Mouse (Mus musculus): ENCODE data around the gene Slc12a6. TPM values are rescaled to one million over a fixed set of nuclear protein-coding genes. Genes with fewer than 3 reads are reported as not detected.

Gene Slc12a6
- polyA plus RNA-seq, 1 experiment from 2014 or later: 18.7 TPM

- no peaks in the 10 kb centered on the region for H3K9me3 ChIP-seq
- H3K4me2 ChIP-seq (replicated peaks): no peak overlapping the region
- H3K27ac ChIP-seq (replicated peaks): no peak overlapping the region
- H3K27me3 ChIP-seq: no peaks in the 10 kb centered on the region
- H3K36me3 ChIP-seq: peaks cover 28% of the 10 kb centered on the region
- H3K4me3 ChIP-seq: no peak overlapping the region
- 73% methylated on average over 3 of the region's 3 CpGs for WGBS
- no peak overlapping the region for H3K9ac ChIP-seq (replicated peaks)
- H3K4me1 ChIP-seq: no peaks in the 10 kb centered on the region
- ATAC-seq (ENCODE audit: low FRiP score, low read depth): no peak
Observed at GRCm38 (mm10) chr2:112341117-112341516, 75.5 kb downstream of the Slc12a6 start.

- no peaks in the 10 kb centered on the region for H3K27me3 ChIP-seq
- H3K4me3 ChIP-seq: no peak overlapping the region
- no peaks in the 10 kb centered on the region for H3K9me3 ChIP-seq
- H3K9ac ChIP-seq (replicated peaks): no peak overlapping the region
- no peak overlapping the region for H3K4me2 ChIP-seq (replicated peaks)
- H3K4me1 ChIP-seq: no peaks in the 10 kb centered on the region
- 86% methylated on average over 3 of the region's 3 CpGs for whole genome bisulfite sequencing
- H3K27ac ChIP-seq (replicated peaks): no peak overlapping the region
- ATAC-seq (ENCODE audit: low FRiP score, low read depth): no peak
- H3K36me3 ChIP-seq: peaks cover 27% of the 10 kb centered on the region
Observed at GRCm38 (mm10) chr2:112348246-112348645, 82.6 kb downstream of the Slc12a6 start.

- Histone ChIP-seq H3K4me2 (replicated peaks) (no peak overlapping the region), H3K9me3 (no peaks in the 10 kb centered on the region), H3K27me3 (no peaks in the 10 kb centered on the region), H3K4me1 (no peaks in the 10 kb centered on the region), H3K27ac (replicated peaks) (no peak overlapping the region), H3K4me3 (no peak overlapping the region), H3K9ac (replicated peaks) (no peak overlapping the region), H3K36me3 (peaks cover 52% of the 10 kb centered on the region)
- ATAC-seq (ENCODE audit: low FRiP score, low read depth): no peak
- 92% methylated on average over 7 of the region's 7 CpGs for WGBS
Observed at GRCm38 (mm10) chr2:112353685-112354455, 88.2 kb downstream of the Slc12a6 start.

GRCm38 (mm10) chr2:112359611-112360010 lies 94.0 kb downstream of the Slc12a6 start:
- Histone ChIP-seq H3K9ac (replicated peaks) (no peak overlapping the region), H3K36me3 (peaks cover 82% of the 10 kb centered on the region), H3K4me2 (replicated peaks) (no peak overlapping the region), H3K9me3 (no peaks in the 10 kb centered on the region), H3K4me1 (no peaks in the 10 kb centered on the region), H3K4me3 (no peak overlapping the region), H3K27ac (replicated peaks) (no peak overlapping the region), H3K27me3 (no peaks in the 10 kb centered on the region)
- WGBS: 89% methylated on average over 2 of the region's 2 CpGs
- no peak for ATAC-seq (ENCODE audit: low FRiP score, low read depth)

- Histone ChIP-seq H3K27me3 (no peaks in the 10 kb centered on the region), H3K4me2 (replicated peaks) (no peak overlapping the region), H3K36me3 (peaks cover 82% of the 10 kb centered on the region), H3K4me3 (no peak overlapping the region), H3K27ac (replicated peaks) (no peak overlapping the region), H3K9me3 (no peaks in the 10 kb centered on the region), H3K9ac (replicated peaks) (no peak overlapping the region), H3K4me1 (no peaks in the 10 kb centered on the region)
- 94% methylated on average over 12 of the region's 12 CpGs for WGBS
- ATAC-seq (ENCODE audit: low FRiP score, low read depth): no peak; the same call in 1 of the 2 replicates
Observed at GRCm38 (mm10) chr2:112360012-112360780, 94.6 kb downstream of the Slc12a6 start.

- peaks cover 78% of the 10 kb centered on the region for H3K36me3 ChIP-seq
- WGBS: 89% methylated on average over 2 of the region's 2 CpGs
Observed at GRCm38 (mm10) chr2:112360781-112361169, 95.2 kb downstream of the Slc12a6 start.

GRCm38 (mm10) chr2:112367222-112367621 lies 101.6 kb downstream of the Slc12a6 start:
- H3K27ac ChIP-seq (replicated peaks): no peak overlapping the region
- peaks cover 13% of the 10 kb centered on the region for H3K4me1 ChIP-seq
- peak overlapping the region; percentile 82 for H3K4me2 ChIP-seq (replicated peaks)
- peak overlapping the region; percentile 75 for H3K9ac ChIP-seq (replicated peaks)
- H3K9me3 ChIP-seq: no peaks in the 10 kb centered on the region
- ATAC-seq (ENCODE audit: low FRiP score, low read depth): peak; percentile 36; the same call in 1 of the 2 replicates
- 23% methylated on average over 15 of the region's 15 CpGs for WGBS
- peak overlapping the region; percentile 70 for H3K4me3 ChIP-seq
- peaks cover 25% of the 10 kb centered on the region for H3K36me3 ChIP-seq
- no peaks in the 10 kb centered on the region for H3K27me3 ChIP-seq

More at GRCm38 (mm10) chr2:112360781-112361169, 95.2 kb downstream of the Slc12a6 start:
- H3K4me2 ChIP-seq (replicated peaks): no peak overlapping the region
- H3K27ac ChIP-seq (replicated peaks): no peak overlapping the region
- H3K4me1 ChIP-seq: no peaks in the 10 kb centered on the region
- H3K27me3 ChIP-seq: no peaks in the 10 kb centered on the region
- no peak overlapping the region for H3K9ac ChIP-seq (replicated peaks)
- H3K4me3 ChIP-seq: no peak overlapping the region
- no peak for ATAC-seq (ENCODE audit: low FRiP score, low read depth)
- H3K9me3 ChIP-seq: no peaks in the 10 kb centered on the region

- Histone ChIP-seq H3K36me3 (peaks cover 20% of the 10 kb centered on the region), H3K4me1 (peaks cover 13% of the 10 kb centered on the region), H3K9me3 (no peaks in the 10 kb centered on the region), H3K27me3 (no peaks in the 10 kb centered on the region), H3K4me3 (peak within 1 kb of the TSS; percentile 70), H3K4me2 (replicated peaks) (peak within 1 kb of the TSS; percentile 82), H3K27ac (replicated peaks) (peak within 1 kb of the TSS; percentile 79), H3K9ac (replicated peaks) (peak within 1 kb of the TSS; percentile 75)
- 2% methylated on average over 46 of the region's 46 CpGs for WGBS
- peak; percentile 88 for ATAC-seq (ENCODE audit: low FRiP score, low read depth)
Observed at GRCm38 (mm10) chr2:112367726-112368673, 102.4 kb downstream of the Slc12a6 start, which contains the start of gene Emc4. Gene Emc4, minus strand, starts transcription at chr2:112368027.

- WGBS: 71% methylated on average over 5 of the region's 5 CpGs
- no peak for ATAC-seq (ENCODE audit: low FRiP score, low read depth)
- H3K4me2 ChIP-seq (replicated peaks): no peak overlapping the region
- no peaks in the 10 kb centered on the region for H3K27me3 ChIP-seq
- no peak overlapping the region for H3K27ac ChIP-seq (replicated peaks)
- H3K9me3 ChIP-seq: no peaks in the 10 kb centered on the region
- H3K4me3 ChIP-seq: no peak overlapping the region
- H3K4me1 ChIP-seq: peaks cover 13% of the 10 kb centered on the region
- H3K9ac ChIP-seq (replicated peaks): no peak overlapping the region
- H3K36me3 ChIP-seq: peaks cover 4% of the 10 kb centered on the region; the same call in 1 of the 2 replicates
Observed at GRCm38 (mm10) chr2:112369941-112370340, 104.3 kb downstream of the Slc12a6 start.

- Histone ChIP-seq H3K27ac (replicated peaks) (no peak overlapping the region), H3K36me3 (no peaks in the 10 kb centered on the region), H3K4me3 (no peak overlapping the region), H3K4me1 (no peaks in the 10 kb centered on the region), H3K27me3 (0 out of 2 replicates have a peak, but pooled peaks cover 3% of the 10 kb centered on the region), H3K4me2 (replicated peaks) (no peak overlapping the region), H3K9me3 (no peaks in the 10 kb centered on the region), H3K9ac (replicated peaks) (no peak overlapping the region)
- 54% methylated on average over 4 of the region's 4 CpGs for WGBS
- no peak for ATAC-seq (ENCODE audit: low FRiP score, low read depth)
Observed at GRCm38 (mm10) chr2:112373141-112373540, 107.5 kb downstream of the Slc12a6 start.

- no peak overlapping the region for H3K9ac ChIP-seq (replicated peaks)
- H3K9me3 ChIP-seq: no peaks in the 10 kb centered on the region
- no peak overlapping the region for H3K4me2 ChIP-seq (replicated peaks)
- WGBS: 62% methylated on average over 5 of the region's 5 CpGs
- no peaks in the 10 kb centered on the region for H3K4me1 ChIP-seq
- H3K36me3 ChIP-seq: no peaks in the 10 kb centered on the region
- 0 out of 2 replicates have a peak, but pooled peaks cover 3% of the 10 kb centered on the region for H3K27me3 ChIP-seq
- H3K27ac ChIP-seq (replicated peaks): no peak overlapping the region
- H3K4me3 ChIP-seq: no peak overlapping the region
- ATAC-seq (ENCODE audit: low FRiP score, low read depth): no peak
Observed at GRCm38 (mm10) chr2:112374610-112375009, 109.0 kb downstream of the Slc12a6 start.
